Mouse (Mus musculus): ENCODE results near the gene Atp13a2. TPM values are rescaled to one million over a fixed set of nuclear protein-coding genes. Genes with fewer than 3 reads are reported as not detected.

Atp13a2 gene
- total and polyA plus RNA-seq, 2 experiments: 13.3 to 34.0 TPM

DNA sequence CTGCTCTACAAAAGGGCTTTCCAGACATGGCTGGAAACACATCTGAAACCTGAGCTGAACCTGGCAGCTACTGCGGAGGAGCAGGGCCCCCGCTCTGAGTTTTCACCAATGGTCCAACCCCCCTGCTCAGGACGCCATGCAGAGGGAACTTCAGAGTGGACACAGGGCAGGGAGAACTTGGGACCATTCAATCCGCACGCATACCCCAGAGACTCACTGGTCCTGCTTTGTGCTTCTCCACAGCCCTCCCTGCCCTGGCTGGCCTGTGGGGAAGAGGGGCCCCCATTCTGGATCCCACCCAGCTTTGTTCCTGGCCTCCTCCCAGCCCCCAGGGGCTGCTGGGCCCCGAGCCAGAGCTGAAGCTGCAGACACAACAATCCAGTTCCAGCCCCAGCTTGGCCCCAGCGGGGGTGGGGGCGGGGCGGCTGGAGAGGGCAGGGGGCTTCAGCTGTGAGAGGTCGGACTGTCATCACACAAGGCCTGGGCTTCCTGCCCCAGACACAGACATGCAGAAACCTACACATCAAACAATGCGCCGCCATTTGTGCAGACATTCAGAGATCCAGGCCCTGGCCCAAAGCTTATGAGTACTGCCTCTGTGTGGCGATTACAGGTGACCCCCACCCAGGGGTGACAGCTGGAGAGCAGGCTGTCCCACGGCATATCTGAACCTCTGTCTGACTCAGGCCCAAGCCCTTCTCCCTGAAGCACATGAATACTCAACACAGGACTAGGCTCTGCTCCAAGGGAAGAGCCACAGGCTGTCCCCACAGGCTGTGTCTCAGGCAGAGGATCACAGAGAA, 34.3 kb downstream of the Atp13a2 start:
- no peak for DNase-seq (ENCODE audit: extremely low read depth, low read depth, low spot score)
- 85% methylated on average over 14 of the region's 14 CpGs for WGBS
- TF ChIP-seq POLR2A (IDR thresholded peaks at IDR 0.05; ENCODE audit: extremely low read depth, insufficient read depth, low read length) (no peak), CTCF (IDR thresholded peaks at IDR 0.05; ENCODE audit: low read depth, low read length) (no peak)

DNA sequence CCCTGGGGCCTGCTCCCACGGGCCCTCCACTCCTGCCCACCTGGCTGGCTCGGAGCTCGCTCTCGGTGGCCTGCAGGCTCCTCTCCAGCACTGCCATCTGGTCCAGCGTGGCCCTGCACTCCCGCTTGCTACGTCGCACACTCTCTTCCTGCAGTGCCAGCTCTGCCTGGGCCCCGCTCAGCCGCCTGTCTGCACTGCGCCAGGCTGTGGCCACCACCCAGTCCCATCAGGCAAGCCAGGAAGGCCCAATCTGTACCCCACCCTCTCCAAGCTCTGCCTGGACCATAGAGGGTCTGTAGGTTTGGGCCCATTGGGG, 34.9 kb downstream of the Atp13a2 start:
- H3K27ac ChIP-seq (replicated peaks; ENCODE audit: insufficient read depth, low read depth, low read length): no peak overlapping the region
- no peak overlapping the region for H3K9ac ChIP-seq (ENCODE audit: low read depth, low read length)
- TF ChIP-seq POLR2A (IDR thresholded peaks at IDR 0.05; ENCODE audit: extremely low read depth, insufficient read depth, low read length) (no peak), CTCF (IDR thresholded peaks at IDR 0.05; ENCODE audit: low read depth, low read length) (no peak)
- H3K79me2 ChIP-seq (ENCODE audit: control insufficient read depth, insufficient read depth, low read length): no peaks in the 10 kb centered on the region
- 91% methylated on average over 11 of the region's 11 CpGs for WGBS
- H3K36me3 ChIP-seq (ENCODE audit: control insufficient read depth, insufficient read depth, low read length): no peaks in the 10 kb centered on the region
- no peaks in the 10 kb centered on the region for H3K27me3 ChIP-seq (ENCODE audit: control insufficient read depth, insufficient read depth, low read length)
- no peak overlapping the region for H3K4me3 ChIP-seq (ENCODE audit: insufficient read depth, low read depth, low read length)
- H3K4me1 ChIP-seq (ENCODE audit: control insufficient read depth, insufficient read depth, low read length): no peaks in the 10 kb centered on the region
- DNase-seq (ENCODE audit: extremely low read depth, low read depth, low spot score): no peak

More for the DNA sequence above, 34.3 kb downstream of the Atp13a2 start:
- Histone ChIP-seq H3K4me1 (ENCODE audit: control insufficient read depth, insufficient read depth, low read length) (no peaks in the 10 kb centered on the region), H3K36me3 (ENCODE audit: control insufficient read depth, insufficient read depth, low read length) (no peaks in the 10 kb centered on the region), H3K79me2 (ENCODE audit: control insufficient read depth, insufficient read depth, low read length) (no peaks in the 10 kb centered on the region), H3K27me3 (ENCODE audit: control insufficient read depth, insufficient read depth, low read length) (no peaks in the 10 kb centered on the region), H3K4me3 (ENCODE audit: insufficient read depth, low read depth, low read length) (no peak overlapping the region), H3K9ac (ENCODE audit: low read depth, low read length) (no peak overlapping the region), H3K27ac (replicated peaks; ENCODE audit: insufficient read depth, low read depth, low read length) (no peak overlapping the region)

DNA sequence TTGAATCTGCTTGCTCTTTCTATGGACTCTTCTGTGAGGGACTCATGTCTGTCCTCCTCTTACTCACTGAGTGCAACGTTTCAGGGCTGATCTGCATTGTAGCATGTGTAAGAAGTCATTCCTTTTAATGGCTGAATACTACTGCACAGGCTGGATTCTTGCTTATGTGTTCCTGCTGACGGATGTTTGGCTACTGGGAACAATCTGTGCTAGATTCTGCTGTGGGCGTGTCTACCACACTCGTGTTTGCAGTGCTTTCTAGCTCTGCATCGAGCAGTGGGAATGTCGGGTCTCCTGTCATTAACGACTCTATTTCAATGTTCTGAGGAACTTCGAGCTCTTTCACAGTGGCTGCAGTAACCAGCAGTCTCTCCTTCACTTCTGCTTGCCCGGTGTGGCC, 37.4 kb downstream of the Atp13a2 start:
- H3K79me2 ChIP-seq (ENCODE audit: control insufficient read depth, insufficient read depth, low read length): no peaks in the 10 kb centered on the region
- no peak overlapping the region for H3K27ac ChIP-seq (replicated peaks; ENCODE audit: insufficient read depth, low read depth, low read length)
- H3K4me1 ChIP-seq (ENCODE audit: control insufficient read depth, insufficient read depth, low read length): no peaks in the 10 kb centered on the region
- H3K4me3 ChIP-seq (ENCODE audit: insufficient read depth, low read depth, low read length): no peak overlapping the region
- DNase-seq (ENCODE audit: extremely low read depth, low read depth, low spot score): no peak
- H3K27me3 ChIP-seq (ENCODE audit: control insufficient read depth, insufficient read depth, low read length): no peaks in the 10 kb centered on the region
- TF ChIP-seq CTCF (IDR thresholded peaks at IDR 0.05; ENCODE audit: low read depth, low read length) (no peak), POLR2A (IDR thresholded peaks at IDR 0.05; ENCODE audit: extremely low read depth, insufficient read depth, low read length) (no peak)
- no peaks in the 10 kb centered on the region for H3K36me3 ChIP-seq (ENCODE audit: control insufficient read depth, insufficient read depth, low read length)
- no peak overlapping the region for H3K9ac ChIP-seq (ENCODE audit: low read depth, low read length)
- WGBS: 71% methylated on average over 9 of the region's 9 CpGs

DNA sequence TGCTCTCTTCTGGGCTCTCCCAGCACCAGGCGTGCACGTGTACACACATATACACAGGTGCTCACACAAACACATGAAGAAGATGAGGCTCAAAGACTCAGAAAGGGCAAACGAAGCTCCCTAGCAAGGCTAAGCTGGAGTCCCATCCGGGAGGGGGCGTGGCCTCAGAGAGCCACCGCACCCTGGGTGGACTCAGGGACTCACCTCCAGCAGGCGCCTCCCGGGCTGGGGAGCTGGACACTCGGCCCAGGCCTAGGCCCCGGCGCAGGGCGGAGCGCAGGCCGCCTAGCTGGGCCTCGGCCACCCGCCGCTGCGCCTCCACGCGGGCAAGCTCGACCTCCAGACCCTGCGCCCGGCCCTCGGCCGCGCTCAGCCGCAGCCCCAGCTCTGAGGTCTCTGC, 38.3 kb downstream of the Atp13a2 start:
- H3K36me3 ChIP-seq (ENCODE audit: control insufficient read depth, insufficient read depth, low read length): no peaks in the 10 kb centered on the region
- DNase-seq (ENCODE audit: extremely low read depth, low read depth, low spot score): no peak
- WGBS: 70% methylated on average over 27 of the region's 27 CpGs
- no peaks in the 10 kb centered on the region for H3K4me1 ChIP-seq (ENCODE audit: control insufficient read depth, insufficient read depth, low read length)
- H3K27ac ChIP-seq (replicated peaks; ENCODE audit: insufficient read depth, low read depth, low read length): no peak overlapping the region
- no peak for TF ChIP-seq POLR2A (IDR thresholded peaks at IDR 0.05; ENCODE audit: extremely low read depth, insufficient read depth, low read length)
- no peak for TF ChIP-seq CTCF (IDR thresholded peaks at IDR 0.05; ENCODE audit: low read depth, low read length)
- no peaks in the 10 kb centered on the region for H3K27me3 ChIP-seq (ENCODE audit: control insufficient read depth, insufficient read depth, low read length)
- no peak overlapping the region for H3K4me3 ChIP-seq (ENCODE audit: insufficient read depth, low read depth, low read length)
- no peak overlapping the region for H3K9ac ChIP-seq (ENCODE audit: low read depth, low read length)
- H3K79me2 ChIP-seq (ENCODE audit: control insufficient read depth, insufficient read depth, low read length): no peaks in the 10 kb centered on the region

DNA sequence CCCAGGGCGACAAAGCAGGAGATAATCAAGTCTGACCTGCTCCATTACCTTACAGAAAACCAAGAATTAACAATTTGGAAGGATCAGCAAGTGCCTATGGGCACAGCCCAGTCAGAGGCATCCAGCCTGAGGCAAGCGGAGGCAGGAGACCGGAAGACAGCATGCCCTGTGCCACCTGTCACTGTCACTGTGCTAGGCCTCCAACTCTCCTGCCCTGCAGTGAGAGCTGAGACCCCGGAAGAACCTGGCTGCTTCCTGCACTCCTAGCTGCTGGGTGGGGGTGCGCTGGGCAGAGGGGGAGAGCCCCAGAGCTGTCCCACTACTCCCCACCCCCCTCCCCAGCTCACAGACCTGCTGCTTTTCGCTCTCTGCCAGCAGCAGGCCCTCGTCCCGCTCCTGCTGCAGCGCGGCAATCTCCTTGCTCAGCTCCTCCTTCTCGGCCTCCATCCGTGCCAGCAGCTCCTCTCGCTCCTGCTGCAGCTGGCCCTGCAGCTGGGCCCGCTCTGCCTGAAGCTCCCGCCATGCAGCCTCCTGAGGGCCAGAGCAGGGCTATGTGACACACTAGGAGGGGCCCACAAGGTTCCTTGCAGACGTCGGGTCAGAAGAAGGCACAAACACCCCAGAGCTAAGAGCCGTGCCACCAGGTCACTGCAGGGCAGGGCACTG, 44.0 kb downstream of the Atp13a2 start:
- TF ChIP-seq POLR2A (IDR thresholded peaks at IDR 0.05; ENCODE audit: extremely low read depth, insufficient read depth, low read length): no peak
- no peak for TF ChIP-seq CTCF (IDR thresholded peaks at IDR 0.05; ENCODE audit: low read depth, low read length)

DNA sequence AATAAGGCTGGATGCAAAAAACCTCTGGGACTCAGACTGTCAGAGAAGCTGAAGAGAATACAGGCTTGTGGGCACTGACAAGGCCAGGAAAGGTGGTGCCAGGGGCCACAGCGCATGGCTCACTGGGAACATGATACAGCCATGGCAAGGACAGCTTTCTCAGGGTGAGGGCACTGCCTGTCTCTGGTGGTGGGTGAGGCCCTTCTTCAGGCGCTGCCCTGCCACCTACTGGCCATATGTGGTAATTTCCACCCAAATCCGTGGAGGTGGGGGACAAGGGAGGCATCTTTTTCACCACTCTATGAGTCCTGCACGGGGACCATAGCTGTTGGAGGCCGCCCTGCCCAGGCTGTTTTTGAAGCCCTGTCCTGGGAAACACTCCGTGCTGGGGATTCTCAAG, 45.1 kb downstream of the Atp13a2 start:
- no peak overlapping the region for H3K27ac ChIP-seq (replicated peaks; ENCODE audit: insufficient read depth, low read depth, low read length)
- no peaks in the 10 kb centered on the region for H3K36me3 ChIP-seq (ENCODE audit: control insufficient read depth, insufficient read depth, low read length)
- H3K27me3 ChIP-seq (ENCODE audit: control insufficient read depth, insufficient read depth, low read length): no peaks in the 10 kb centered on the region
- 10% methylated on average over 6 of the region's 6 CpGs for WGBS
- no peak overlapping the region for H3K9ac ChIP-seq (ENCODE audit: low read depth, low read length)
- no peak overlapping the region for H3K4me3 ChIP-seq (ENCODE audit: insufficient read depth, low read depth, low read length)
- H3K79me2 ChIP-seq (ENCODE audit: control insufficient read depth, insufficient read depth, low read length): no peaks in the 10 kb centered on the region
- TF ChIP-seq CTCF (IDR thresholded peaks at IDR 0.05; ENCODE audit: low read depth, low read length) (peak; percentile 95), POLR2A (IDR thresholded peaks at IDR 0.05; ENCODE audit: extremely low read depth, insufficient read depth, low read length) (no peak)
- H3K4me1 ChIP-seq (ENCODE audit: control insufficient read depth, insufficient read depth, low read length): no peaks in the 10 kb centered on the region
- DNase-seq (ENCODE audit: extremely low read depth, low read depth, low spot score): peak; percentile 18

More for the DNA sequence above, 44.0 kb downstream of the Atp13a2 start:
- Histone ChIP-seq H3K79me2 (ENCODE audit: control insufficient read depth, insufficient read depth, low read length) (no peaks in the 10 kb centered on the region), H3K36me3 (ENCODE audit: control insufficient read depth, insufficient read depth, low read length) (no peaks in the 10 kb centered on the region), H3K9ac (ENCODE audit: low read depth, low read length) (no peak overlapping the region), H3K27me3 (ENCODE audit: control insufficient read depth, insufficient read depth, low read length) (no peaks in the 10 kb centered on the region), H3K4me3 (ENCODE audit: insufficient read depth, low read depth, low read length) (no peak overlapping the region), H3K27ac (replicated peaks; ENCODE audit: insufficient read depth, low read depth, low read length) (no peak overlapping the region), H3K4me1 (ENCODE audit: control insufficient read depth, insufficient read depth, low read length) (no peaks in the 10 kb centered on the region)
- WGBS: 90% methylated on average over 17 of the region's 18 CpGs
- no peak for DNase-seq (ENCODE audit: extremely low read depth, low read depth, low spot score)
